ENCODE assay signal across 8 mouse cellular contexts in genomic region chr7:49341919-49342529, GRCm38 (mm10).
DNase-seq lines count a peak whose midpoint lies in the region; ATAC-seq and TF ChIP-seq lines count a peak whose summit lies in the region.
"Had no signal": no experiment of that assay in that cellular context is flagged by ENCODE, and none has a peak within 500 bp of the region (broad histone marks: within the 10 kb centered on the region; RNA-seq: fewer than 3 reads in every experiment).

No protein-coding gene starts in this region.

- peak; percentile 41 for TF ChIP-seq CTCF in kidney, postnatal 0 days (IDR thresholded peaks at IDR 0.05; ENCODE audit: low read depth)

- no peak overlapping the region for H3K4me3 ChIP-seq in kidney, postnatal 0 days (replicated peaks; ENCODE audit: low read depth, low read length)
- no peak overlapping the region for H3K4me3 ChIP-seq in intestine, embryonic 15.5 days (replicated peaks)
- H3K4me3 ChIP-seq in neural tube, embryonic 14.5 days (ENCODE audit: low read depth, low read length) = no peak overlapping the region
- H3K4me3 ChIP-seq: left cerebral cortex, adult 2 months had no signal

- H3K27ac ChIP-seq in kidney, postnatal 0 days = no peak overlapping the region
- H3K27ac ChIP-seq in intestine, embryonic 15.5 days = no peak overlapping the region
- H3K27ac ChIP-seq in neural tube, embryonic 14.5 days (ENCODE audit: low read depth, low read length) = no peak overlapping the region; the same call in 1 of the 2 replicates
- H3K27ac ChIP-seq: left cerebral cortex, adult 2 months had no signal

- no peak overlapping the region for H3K4me2 ChIP-seq in kidney, postnatal 0 days (ENCODE audit: low read length)
- peak overlapping the region; percentile 6; the same call in 1 of the 2 replicates for H3K4me2 ChIP-seq in intestine, embryonic 15.5 days (replicated peaks)
- H3K4me2 ChIP-seq in neural tube, embryonic 14.5 days (ENCODE audit: low read depth, low read length) = no peak overlapping the region

- no peak for ATAC-seq in kidney, postnatal 0 days (replicated peaks; ENCODE audit: low FRiP score, low read depth)
- no peak for ATAC-seq in intestine, embryonic 15.5 days
- peak; percentile 9; the same call in 1 of the 2 replicates for ATAC-seq in neural tube, embryonic 14.5 days (ENCODE audit: low read depth)

- H3K9me3 ChIP-seq in kidney, postnatal 0 days (replicated peaks; ENCODE audit: low read length) = no peaks in the 10 kb centered on the region
- H3K9me3 ChIP-seq in intestine, embryonic 15.5 days = no peaks in the 10 kb centered on the region
- no peaks in the 10 kb centered on the region for H3K9me3 ChIP-seq in neural tube, embryonic 14.5 days (ENCODE audit: control insufficient read depth, low read length)

- 76% methylated on average over 2 of the region's 2 CpGs for WGBS in kidney, postnatal 0 days
- WGBS in intestine, embryonic 15.5 days = 89% methylated on average over 2 of the region's 2 CpGs
- WGBS in neural tube, embryonic 14.5 days = 86% methylated on average over 2 of the region's 2 CpGs

- H3K36me3 ChIP-seq in kidney, postnatal 0 days (ENCODE audit: insufficient read depth, low read length) = no peaks in the 10 kb centered on the region
- no peaks in the 10 kb centered on the region for H3K36me3 ChIP-seq in intestine, embryonic 15.5 days
- H3K36me3 ChIP-seq in neural tube, embryonic 14.5 days (ENCODE audit: control insufficient read depth, insufficient read depth, low read length) = no peaks in the 10 kb centered on the region

- no peak overlapping the region for H3K9ac ChIP-seq in kidney, postnatal 0 days (ENCODE audit: low read depth, low read length)
- no peak overlapping the region for H3K9ac ChIP-seq in intestine, embryonic 15.5 days
- H3K9ac ChIP-seq in neural tube, embryonic 14.5 days (replicated peaks; ENCODE audit: low read depth, low read length) = no peak overlapping the region

- DNase-seq in kidney, postnatal 0 days (ENCODE audit: low spot score) = no peak
- no peak for DNase-seq in kidney, postnatal 10 days
- DNase-seq in gonadal fat pad, adult 2 months (ENCODE audit: low read depth) = peak; percentile 44
- no peak for DNase-seq in layer of hippocampus, adult 9-10 months (ENCODE audit: low spot score)
- no peak for DNase-seq in yolk sac, embryonic 10.5 days (ENCODE audit: low spot score)

- peaks cover 8% of the 10 kb centered on the region; the same call in 1 of the 2 replicates for H3K4me1 ChIP-seq in kidney, postnatal 0 days (replicated peaks; ENCODE audit: insufficient read depth, low read length)
- H3K4me1 ChIP-seq in intestine, embryonic 15.5 days (replicated peaks) = peaks cover 18% of the 10 kb centered on the region
- H3K4me1 ChIP-seq in neural tube, embryonic 14.5 days (ENCODE audit: control insufficient read depth, insufficient read depth, low read length) = peaks cover 36% of the 10 kb centered on the region

- H3K27me3 ChIP-seq in kidney, postnatal 0 days (ENCODE audit: insufficient read depth, low read length) = no peaks in the 10 kb centered on the region
- H3K27me3 ChIP-seq in intestine, embryonic 15.5 days (replicated peaks) = no peaks in the 10 kb centered on the region
- no peaks in the 10 kb centered on the region for H3K27me3 ChIP-seq in neural tube, embryonic 14.5 days (ENCODE audit: control insufficient read depth, insufficient read depth, low read length)
